Mouse (Mus musculus) E14TG2a.4 (cell line): ENCODE data around the gene Slamf9.

ENCODE experiments used
- CTCF ChIP-seq: conservative IDR thresholded peaks from 2 replicates; pipeline ENCODE4 v1.5.1; 2014; ENCODE audit warnings: low read length
- NANOG ChIP-seq: IDR thresholded peaks from 2 replicates; pipeline ENCODE4 v1.6.1; 2014; ENCODE audit warnings: borderline replicate concordance, low read length, mixed read lengths

- TF ChIP-seq NANOG (no peak), CTCF (no peak)
These were observed 2.2 kb upstream of the Slamf9 start for GRCm38 (mm10) chr1:172472909-172473308.
